Mouse (Mus musculus): ENCODE measurements around the gene Alk. TPM values are rescaled to one million over a fixed set of nuclear protein-coding genes. Genes with fewer than 3 reads are reported as not detected.

Gene Alk
- polyA plus RNA-seq, 1 experiment from 2014 or later: 0.11 TPM

DNA sequence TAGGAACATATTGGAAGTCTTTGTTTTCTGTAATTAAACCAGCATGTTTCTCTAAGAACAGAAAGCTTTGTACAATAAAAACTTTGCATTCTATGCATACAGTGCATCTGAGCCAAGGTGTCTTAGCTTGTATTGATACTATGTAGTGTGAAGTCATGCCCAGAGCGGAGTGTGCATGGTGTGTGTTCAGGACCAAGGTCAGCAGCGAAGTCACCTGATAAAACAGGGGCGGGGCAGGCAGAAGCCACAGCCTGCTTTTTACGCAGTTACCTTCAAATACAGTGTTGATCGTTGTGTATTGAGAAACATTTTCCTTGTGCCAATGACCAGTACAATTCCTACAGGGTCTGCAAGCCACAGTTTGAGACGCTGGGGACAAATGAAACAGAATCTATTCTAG, 327.6 kb downstream of the Alk start:
- Histone ChIP-seq H3K4me3 (ENCODE audit: low read length) (no peak overlapping the region), H3K27ac (ENCODE audit: low read depth, low read length) (no peak overlapping the region), H3K27me3 (ENCODE audit: control insufficient read depth, insufficient read depth, low read length) (no peaks in the 10 kb centered on the region), H3K9me3 (ENCODE audit: control insufficient read depth, low read length) (no peaks in the 10 kb centered on the region), H3K4me1 (ENCODE audit: control insufficient read depth, insufficient read depth, low read length) (no peaks in the 10 kb centered on the region), H3K36me3 (ENCODE audit: control insufficient read depth, insufficient read depth, low read length) (no peaks in the 10 kb centered on the region), H3K4me2 (replicated peaks; ENCODE audit: low read depth, low read length) (no peak overlapping the region), H3K9ac (ENCODE audit: low read depth, low read length) (no peak overlapping the region)
- ATAC-seq (ENCODE audit: low FRiP score, low TSS enrichment): no peak
- WGBS: 73% methylated on average over 6 of the region's 6 CpGs

DNA sequence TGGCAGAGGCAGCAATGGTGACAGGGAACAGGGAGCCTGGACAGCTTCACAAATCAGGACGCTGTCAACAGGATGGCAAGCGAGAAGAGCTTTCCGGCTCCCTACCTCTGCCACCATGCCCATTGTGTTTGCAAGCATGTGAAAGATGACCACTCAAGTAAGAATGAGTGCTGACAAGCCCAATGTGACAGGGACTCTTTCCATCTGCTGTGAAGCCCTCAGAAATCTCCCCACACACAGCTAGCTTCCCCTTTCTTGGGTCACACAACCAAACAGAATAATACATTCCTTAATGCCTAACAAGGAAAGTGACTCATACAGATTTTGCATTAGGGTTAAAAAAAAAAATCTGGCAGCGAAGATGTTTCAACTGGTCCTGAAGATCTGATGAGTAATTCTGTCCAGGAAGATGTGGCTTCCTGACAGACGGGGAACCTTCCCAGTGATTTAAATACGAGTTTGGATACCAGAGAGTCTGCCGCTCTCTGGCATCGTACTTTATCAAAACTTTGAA, 329.0 kb downstream of the Alk start:
- ATAC-seq (ENCODE audit: low FRiP score, low TSS enrichment): no peak
- no peaks in the 10 kb centered on the region for H3K27me3 ChIP-seq (ENCODE audit: control insufficient read depth, insufficient read depth, low read length)
- no peaks in the 10 kb centered on the region for H3K4me1 ChIP-seq (ENCODE audit: control insufficient read depth, insufficient read depth, low read length)
- no peaks in the 10 kb centered on the region for H3K36me3 ChIP-seq (ENCODE audit: control insufficient read depth, insufficient read depth, low read length)
- H3K9ac ChIP-seq (ENCODE audit: low read depth, low read length): no peak overlapping the region
- H3K27ac ChIP-seq (ENCODE audit: low read depth, low read length): no peak overlapping the region
- WGBS: 80% methylated on average over 8 of the region's 8 CpGs
- H3K4me3 ChIP-seq (ENCODE audit: low read length): no peak overlapping the region
- no peaks in the 10 kb centered on the region for H3K9me3 ChIP-seq (ENCODE audit: control insufficient read depth, low read length)
- no peak overlapping the region for H3K4me2 ChIP-seq (replicated peaks; ENCODE audit: low read depth, low read length)

DNA sequence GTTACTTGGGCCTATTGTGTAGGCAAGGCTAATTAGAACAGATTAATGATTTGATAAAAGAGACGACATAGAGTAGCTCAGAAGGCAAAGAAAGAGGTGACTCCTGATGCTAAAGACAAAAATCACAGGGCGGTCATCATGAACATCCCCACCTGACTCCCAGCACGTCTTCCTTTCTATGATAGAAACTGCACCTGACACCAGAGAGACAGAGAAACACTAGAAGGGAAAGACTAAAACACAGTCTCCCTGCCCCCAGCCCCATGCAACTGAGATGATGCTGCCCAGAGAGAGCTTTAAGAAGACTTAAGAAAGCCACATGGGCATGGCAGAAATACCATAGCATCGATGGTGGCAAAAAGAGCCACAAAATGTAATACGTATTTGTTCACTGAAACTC, 330.2 kb downstream of the Alk start:
- WGBS: 86% methylated on average over 5 of the region's 5 CpGs
- no peaks in the 10 kb centered on the region for H3K27me3 ChIP-seq (ENCODE audit: control insufficient read depth, insufficient read depth, low read length)
- H3K4me2 ChIP-seq (replicated peaks; ENCODE audit: low read depth, low read length): no peak overlapping the region
- no peak for ATAC-seq (ENCODE audit: low FRiP score, low TSS enrichment)
- no peaks in the 10 kb centered on the region for H3K36me3 ChIP-seq (ENCODE audit: control insufficient read depth, insufficient read depth, low read length)
- H3K9me3 ChIP-seq (ENCODE audit: control insufficient read depth, low read length): no peaks in the 10 kb centered on the region
- no peak overlapping the region for H3K4me3 ChIP-seq (ENCODE audit: low read length)
- H3K27ac ChIP-seq (ENCODE audit: low read depth, low read length): no peak overlapping the region
- no peak overlapping the region for H3K9ac ChIP-seq (ENCODE audit: low read depth, low read length)
- no peaks in the 10 kb centered on the region for H3K4me1 ChIP-seq (ENCODE audit: control insufficient read depth, insufficient read depth, low read length)

DNA sequence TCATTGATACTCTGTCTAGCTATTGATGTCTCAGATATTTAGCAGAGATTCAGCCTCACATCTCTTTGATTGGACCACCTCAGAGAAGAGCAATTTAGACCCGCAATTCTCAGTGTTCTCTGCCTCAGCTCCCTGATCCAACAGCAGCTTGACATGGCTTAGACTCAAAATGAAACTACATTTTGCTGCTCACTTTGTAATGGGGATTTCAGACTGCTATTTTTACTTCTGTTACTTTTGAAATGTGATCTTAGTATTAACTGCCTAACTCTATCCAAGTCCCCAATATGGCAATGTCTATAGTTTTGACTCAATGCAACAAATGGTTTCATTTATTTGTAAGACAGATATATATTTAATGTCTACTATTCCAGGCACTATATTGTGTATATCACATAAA, 332.8 kb downstream of the Alk start:
- Histone ChIP-seq H3K4me3 (ENCODE audit: low read length) (no peak overlapping the region), H3K27ac (ENCODE audit: low read depth, low read length) (no peak overlapping the region), H3K27me3 (ENCODE audit: control insufficient read depth, insufficient read depth, low read length) (no peaks in the 10 kb centered on the region), H3K4me2 (replicated peaks; ENCODE audit: low read depth, low read length) (no peak overlapping the region), H3K9ac (ENCODE audit: low read depth, low read length) (no peak overlapping the region), H3K9me3 (ENCODE audit: control insufficient read depth, low read length) (no peaks in the 10 kb centered on the region), H3K36me3 (ENCODE audit: control insufficient read depth, insufficient read depth, low read length) (no peaks in the 10 kb centered on the region), H3K4me1 (ENCODE audit: control insufficient read depth, insufficient read depth, low read length) (no peaks in the 10 kb centered on the region)
- 80% methylated on average over 1 of the region's 1 CpGs for WGBS
- ATAC-seq (ENCODE audit: low FRiP score, low TSS enrichment): no peak

DNA sequence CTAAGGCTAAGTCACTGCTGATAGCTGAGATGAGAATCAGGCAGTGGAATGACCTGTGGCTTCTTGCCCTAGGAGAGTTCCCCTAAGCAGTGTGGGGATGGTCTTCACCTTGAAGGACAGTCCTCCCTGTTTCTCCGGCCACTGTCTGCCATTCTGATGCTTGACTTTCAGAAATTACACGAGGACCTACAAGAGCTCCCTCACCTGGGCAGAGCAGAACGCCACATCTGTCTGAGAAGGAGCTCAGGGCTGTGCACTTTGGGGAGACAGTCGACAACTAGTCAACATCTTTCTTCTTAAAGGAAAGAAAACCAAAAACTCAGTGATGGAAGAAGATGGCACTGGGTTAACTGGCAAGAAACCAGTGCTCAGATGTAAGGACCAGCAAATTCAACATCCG, 335.9 kb downstream of the Alk start:
- Histone ChIP-seq H3K4me3 (ENCODE audit: low read length) (no peak overlapping the region), H3K9ac (ENCODE audit: low read depth, low read length) (no peak overlapping the region), H3K36me3 (ENCODE audit: control insufficient read depth, insufficient read depth, low read length) (no peaks in the 10 kb centered on the region), H3K27ac (ENCODE audit: low read depth, low read length) (no peak overlapping the region), H3K27me3 (ENCODE audit: control insufficient read depth, insufficient read depth, low read length) (no peaks in the 10 kb centered on the region), H3K4me1 (ENCODE audit: control insufficient read depth, insufficient read depth, low read length) (no peaks in the 10 kb centered on the region), H3K9me3 (ENCODE audit: control insufficient read depth, low read length) (no peaks in the 10 kb centered on the region), H3K4me2 (replicated peaks; ENCODE audit: low read depth, low read length) (no peak overlapping the region)
- WGBS: 87% methylated on average over 5 of the region's 5 CpGs
- no peak for ATAC-seq (ENCODE audit: low FRiP score, low TSS enrichment)

DNA sequence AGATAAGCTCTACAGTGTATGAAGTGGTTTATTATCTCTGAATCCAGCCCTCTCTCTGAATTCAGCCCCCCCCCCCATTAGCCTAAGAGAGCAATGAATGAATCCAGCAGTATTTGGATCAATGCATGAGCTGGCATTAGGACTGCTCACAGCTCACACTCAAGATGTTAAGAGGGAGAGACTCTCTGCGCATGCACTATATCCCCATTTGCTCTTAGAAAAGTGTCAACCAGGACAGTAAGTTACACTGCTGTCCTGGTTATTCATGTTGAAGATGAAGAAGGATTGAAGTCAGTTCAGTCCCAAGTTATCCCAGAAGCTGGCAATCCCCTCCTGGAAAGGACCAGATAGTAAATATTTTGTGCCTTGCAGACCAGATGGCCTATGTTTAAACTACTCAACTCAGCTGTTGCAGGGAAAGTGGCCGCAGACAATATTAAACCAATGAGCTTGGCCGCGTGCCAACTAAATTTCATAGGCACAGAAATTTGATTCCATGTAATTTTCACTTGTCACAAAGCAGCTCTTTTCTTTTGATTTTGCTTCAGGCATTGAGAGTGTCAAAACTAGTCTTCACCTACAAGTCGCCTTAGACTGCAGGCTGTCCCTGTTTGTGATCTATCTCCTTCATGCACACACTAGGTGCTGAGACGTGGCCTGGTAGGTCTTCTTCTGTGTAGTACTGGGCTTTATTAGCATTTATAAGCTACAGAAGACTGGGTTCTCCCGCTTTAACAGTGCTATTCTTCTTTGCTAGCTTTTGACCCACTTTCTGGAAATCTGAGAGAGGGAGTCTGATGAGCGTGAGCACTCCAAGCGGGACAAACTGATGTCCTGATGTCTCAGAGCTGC, 339.0 kb downstream of the Alk start:
- H3K9ac ChIP-seq (ENCODE audit: low read depth, low read length): no peak overlapping the region
- WGBS: 82% methylated on average over 9 of the region's 9 CpGs
- ATAC-seq (ENCODE audit: low FRiP score, low TSS enrichment): no peak
- no peaks in the 10 kb centered on the region for H3K27me3 ChIP-seq (ENCODE audit: control insufficient read depth, insufficient read depth, low read length)
- H3K4me2 ChIP-seq (replicated peaks; ENCODE audit: low read depth, low read length): no peak overlapping the region
- H3K9me3 ChIP-seq (ENCODE audit: control insufficient read depth, low read length): no peaks in the 10 kb centered on the region
- H3K4me3 ChIP-seq (ENCODE audit: low read length): no peak overlapping the region
- H3K4me1 ChIP-seq (ENCODE audit: control insufficient read depth, insufficient read depth, low read length): no peaks in the 10 kb centered on the region
- H3K27ac ChIP-seq (ENCODE audit: low read depth, low read length): no peak overlapping the region
- no peaks in the 10 kb centered on the region for H3K36me3 ChIP-seq (ENCODE audit: control insufficient read depth, insufficient read depth, low read length)

DNA sequence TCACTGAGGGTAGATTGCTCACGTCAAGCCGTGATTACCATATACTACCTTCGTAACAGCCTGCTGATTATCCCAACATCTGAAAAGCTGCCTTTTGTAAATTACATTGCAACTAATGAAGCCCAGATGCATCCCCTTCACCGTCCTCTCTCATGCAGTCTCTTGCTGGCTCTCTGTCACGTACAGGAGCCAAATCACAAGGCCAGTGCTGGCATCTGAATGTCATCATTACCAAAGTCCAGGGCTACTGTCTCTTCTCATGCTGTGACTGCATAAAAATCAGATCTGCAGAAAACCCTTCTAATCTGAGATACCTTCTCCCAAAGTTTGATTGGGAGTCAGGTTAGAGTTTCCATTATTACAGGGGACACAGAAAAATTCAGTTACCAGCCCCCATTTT, 351.0 kb downstream of the Alk start:
- no peak overlapping the region for H3K27ac ChIP-seq (ENCODE audit: low read depth, low read length)
- H3K9me3 ChIP-seq (ENCODE audit: control insufficient read depth, low read length): no peaks in the 10 kb centered on the region
- WGBS: 88% methylated on average over 5 of the region's 5 CpGs
- no peak overlapping the region for H3K4me2 ChIP-seq (replicated peaks; ENCODE audit: low read depth, low read length)
- no peak for ATAC-seq (ENCODE audit: low FRiP score, low TSS enrichment)
- no peaks in the 10 kb centered on the region for H3K4me1 ChIP-seq (ENCODE audit: control insufficient read depth, insufficient read depth, low read length)
- H3K27me3 ChIP-seq (ENCODE audit: control insufficient read depth, insufficient read depth, low read length): no peaks in the 10 kb centered on the region
- H3K36me3 ChIP-seq (ENCODE audit: control insufficient read depth, insufficient read depth, low read length): no peaks in the 10 kb centered on the region
- no peak overlapping the region for H3K9ac ChIP-seq (ENCODE audit: low read depth, low read length)
- H3K4me3 ChIP-seq (ENCODE audit: low read length): no peak overlapping the region

DNA sequence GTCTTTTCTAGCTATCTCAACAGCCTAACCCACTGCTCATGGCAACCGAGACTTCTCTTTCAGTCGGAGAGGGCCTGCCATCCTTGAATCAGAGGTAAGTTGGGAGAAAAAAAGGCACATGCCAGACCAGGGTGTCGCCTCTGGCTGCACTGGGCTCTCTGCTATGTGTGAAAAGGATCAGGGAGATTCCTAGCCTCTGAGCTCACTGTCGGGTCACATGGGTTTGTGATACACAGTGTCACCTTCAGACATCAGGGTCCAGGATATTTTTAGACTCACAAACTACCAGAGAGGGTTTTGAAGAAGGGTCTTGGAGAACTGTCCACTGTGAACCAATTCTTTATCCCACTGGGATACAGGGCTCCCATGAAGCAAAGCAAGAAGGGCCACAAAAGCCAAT, 352.9 kb downstream of the Alk start:
- no peak overlapping the region for H3K27ac ChIP-seq (ENCODE audit: low read depth, low read length)
- H3K9me3 ChIP-seq (ENCODE audit: control insufficient read depth, low read length): no peaks in the 10 kb centered on the region
- H3K36me3 ChIP-seq (ENCODE audit: control insufficient read depth, insufficient read depth, low read length): no peaks in the 10 kb centered on the region
- WGBS: 77% methylated on average over 4 of the region's 4 CpGs
- no peaks in the 10 kb centered on the region for H3K27me3 ChIP-seq (ENCODE audit: control insufficient read depth, insufficient read depth, low read length)
- no peaks in the 10 kb centered on the region for H3K4me1 ChIP-seq (ENCODE audit: control insufficient read depth, insufficient read depth, low read length)
- ATAC-seq (ENCODE audit: low FRiP score, low TSS enrichment): no peak
- H3K4me3 ChIP-seq (ENCODE audit: low read length): no peak overlapping the region
- no peak overlapping the region for H3K4me2 ChIP-seq (replicated peaks; ENCODE audit: low read depth, low read length)
- H3K9ac ChIP-seq (ENCODE audit: low read depth, low read length): no peak overlapping the region

DNA sequence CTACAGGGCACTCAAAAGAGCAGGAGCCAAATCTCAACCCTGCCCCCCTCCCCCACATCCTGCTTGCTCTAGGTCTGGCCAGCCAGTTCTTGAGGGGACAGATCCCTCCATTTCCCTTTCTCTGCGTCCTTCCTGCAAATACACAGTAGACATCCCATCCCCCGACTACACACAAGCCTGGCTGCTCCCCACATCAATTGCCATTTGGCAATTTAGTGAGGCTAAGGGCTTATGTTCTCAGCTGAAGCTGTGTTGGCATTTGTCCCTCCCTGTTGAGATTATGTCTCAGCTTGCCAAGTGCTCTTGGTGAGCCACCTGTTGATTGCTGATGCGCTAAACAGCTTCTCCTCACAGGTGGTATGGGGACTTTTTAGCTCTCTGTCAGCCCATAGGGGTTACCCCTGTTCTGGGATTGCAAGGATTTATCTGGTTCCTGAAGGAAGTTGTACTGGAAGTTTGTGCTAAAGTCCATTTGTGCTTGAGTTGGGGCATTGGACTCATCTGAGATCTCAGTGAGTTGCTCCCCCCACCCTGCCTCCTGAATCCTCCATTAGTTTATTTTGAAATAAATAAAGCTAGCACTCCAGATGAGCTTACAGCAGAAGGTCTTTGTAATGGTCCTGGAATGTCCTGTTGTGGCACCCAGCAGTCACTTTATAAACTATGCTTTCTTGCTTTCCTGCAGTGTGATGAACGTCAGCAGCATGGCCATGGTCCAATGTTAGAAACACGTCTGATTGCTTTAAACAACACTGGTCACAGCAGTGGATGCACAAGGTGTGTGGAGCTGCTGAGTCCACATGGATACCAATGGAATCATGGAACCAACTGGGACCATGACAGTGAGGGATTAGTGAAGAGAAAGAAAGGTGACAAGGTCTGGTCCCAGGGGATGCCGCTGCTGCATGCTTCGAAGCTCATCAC, 353.7 kb downstream of the Alk start:
- no peak for ATAC-seq (ENCODE audit: low FRiP score, low TSS enrichment)
- no peaks in the 10 kb centered on the region for H3K9me3 ChIP-seq (ENCODE audit: control insufficient read depth, low read length)
- no peaks in the 10 kb centered on the region for H3K4me1 ChIP-seq (ENCODE audit: control insufficient read depth, insufficient read depth, low read length)
- no peaks in the 10 kb centered on the region for H3K36me3 ChIP-seq (ENCODE audit: control insufficient read depth, insufficient read depth, low read length)
- no peak overlapping the region for H3K27ac ChIP-seq (ENCODE audit: low read depth, low read length)
- no peak overlapping the region for H3K9ac ChIP-seq (ENCODE audit: low read depth, low read length)
- no peak overlapping the region for H3K4me2 ChIP-seq (replicated peaks; ENCODE audit: low read depth, low read length)
- no peaks in the 10 kb centered on the region for H3K27me3 ChIP-seq (ENCODE audit: control insufficient read depth, insufficient read depth, low read length)
- WGBS: 62% methylated on average over 7 of the region's 7 CpGs
- H3K4me3 ChIP-seq (ENCODE audit: low read length): no peak overlapping the region
